Mouse (Mus musculus) splenic B cell, adult 2 months (primary cell): ENCODE data around the gene Cog4.
"Not testable (repeated sequence)": the region's sequence is repeated elsewhere in the genome, so short reads cannot be mapped to it uniquely, and the experiment has no call there.

Experiments
- DNase-seq: peaks from one replicate; pipeline ENCODE4 v3.0.0-alpha.2; 2011; ENCODE audit warnings: low read depth, low spot score
- H3K27me3 ChIP-seq: 2 replicates; pipeline ENCODE4 v1.6.1; 2012; ENCODE audit warnings: mild to moderate bottlenecking, low read length, moderate library complexity, mixed read lengths; ENCODE audit not compliant: control insufficient read depth, poor library complexity, insufficient read depth, severe bottlenecking
- H3K36me3 ChIP-seq: 2 replicates; pipeline ENCODE4 v1.6.1; 2012; ENCODE audit warnings: mild to moderate bottlenecking, low read length, moderate library complexity, mixed read lengths; ENCODE audit not compliant: control insufficient read depth, poor library complexity, insufficient read depth, severe bottlenecking

The Cog4 gene

GRCm38 (mm10) chr8:110918460-110918859, 72.1 kb downstream of the Cog4 start:
- Histone ChIP-seq H3K36me3 (no peaks in the 10 kb centered on the region), H3K27me3 (no peaks in the 10 kb centered on the region; the same call in 1 of the 2 replicates)
- peak; percentile 54 for DNase-seq

GRCm38 (mm10) chr8:110919341-110920031, 73.1 kb downstream of the Cog4 start, which contains the start of gene St3gal2:
Gene St3gal2, plus strand, starts transcription at chr8:110919922.
- H3K36me3 ChIP-seq, result no peaks in the 10 kb centered on the region
- peak; percentile 86 for DNase-seq

GRCm38 (mm10) chr8:110920032-110920772, 73.8 kb downstream of the Cog4 start:
- Histone ChIP-seq H3K36me3 (no peaks in the 10 kb centered on the region), H3K27me3 (no peaks in the 10 kb centered on the region; the same call in 1 of the 2 replicates)
- DNase-seq, result no peak

More at GRCm38 (mm10) chr8:110919341-110920031, 73.1 kb downstream of the Cog4 start, which contains the start of gene St3gal2:
- H3K27me3 ChIP-seq, result no peaks in the 10 kb centered on the region; the same call in 1 of the 2 replicates

- Histone ChIP-seq H3K36me3 (no peaks in the 10 kb centered on the region), H3K27me3 (no peaks in the 10 kb centered on the region; the same call in 1 of the 2 replicates)
- no peak for DNase-seq
These were observed 74.4 kb downstream of the Cog4 start for GRCm38 (mm10) chr8:110920773-110921277.

GRCm38 (mm10) chr8:110921492-110922230, 75.3 kb downstream of the Cog4 start:
- no peak for DNase-seq
- no peaks in the 10 kb centered on the region for H3K36me3 ChIP-seq
- no peaks in the 10 kb centered on the region; the same call in 1 of the 2 replicates for H3K27me3 ChIP-seq

GRCm38 (mm10) chr8:110925691-110926140, 79.3 kb downstream of the Cog4 start:
- no peak for DNase-seq
- Histone ChIP-seq H3K27me3 (no peaks in the 10 kb centered on the region), H3K36me3 (no peaks in the 10 kb centered on the region)

- no peak for DNase-seq
- no peaks in the 10 kb centered on the region for H3K27me3 ChIP-seq
These were observed 80.3 kb downstream of the Cog4 start for GRCm38 (mm10) chr8:110926690-110927089.

GRCm38 (mm10) chr8:110928435-110928834, 82.0 kb downstream of the Cog4 start:
- no peak for DNase-seq
- H3K36me3 ChIP-seq, result no peaks in the 10 kb centered on the region

More at GRCm38 (mm10) chr8:110926690-110927089, 80.3 kb downstream of the Cog4 start:
- no peaks in the 10 kb centered on the region for H3K36me3 ChIP-seq

GRCm38 (mm10) chr8:110929066-110929465, 82.7 kb downstream of the Cog4 start:
- DNase-seq, result peak; percentile 41
- H3K36me3 ChIP-seq, result no peaks in the 10 kb centered on the region
- no peaks in the 10 kb centered on the region for H3K27me3 ChIP-seq

More at GRCm38 (mm10) chr8:110928435-110928834, 82.0 kb downstream of the Cog4 start:
- no peaks in the 10 kb centered on the region for H3K27me3 ChIP-seq

- not testable (repeated sequence) for DNase-seq, H3K36me3 ChIP-seq, H3K27me3 ChIP-seq
These were observed 83.3 kb downstream of the Cog4 start for GRCm38 (mm10) chr8:110929672-110930071.

GRCm38 (mm10) chr8:110931176-110931939, 85.0 kb downstream of the Cog4 start:
- Histone ChIP-seq H3K27me3 (no peaks in the 10 kb centered on the region), H3K36me3 (no peaks in the 10 kb centered on the region)
- DNase-seq, result no peak
